Mouse (Mus musculus): ENCODE data around the gene Dennd6a. TPM values are rescaled to one million over a fixed set of nuclear protein-coding genes. Genes with fewer than 3 reads are reported as not detected.
A peak's percentile ranks its signal among the peaks of the same experiment; 100 is the strongest.

Dennd6a gene
- polyA plus RNA-seq, 1 experiment from 2014 or later = 42.1 TPM

GRCm38 (mm10) chr14:26637851-26638707 lies 64.4 kb downstream of the Dennd6a start, which contains the start of gene Arf4:
Gene Arf4, plus strand, starts transcription at chr14:26638074.
- peak within 1 kb of the TSS; percentile 94 for H3K9ac ChIP-seq (replicated peaks; ENCODE audit: low read length)
- H3K9me3 ChIP-seq (replicated peaks; ENCODE audit: control insufficient read depth, low read length) = no peaks in the 10 kb centered on the region
- no peaks in the 10 kb centered on the region for H3K36me3 ChIP-seq (replicated peaks; ENCODE audit: control insufficient read depth, insufficient read depth, low read depth, low read length)
- peak within 1 kb of the TSS; percentile 92 for H3K27ac ChIP-seq (replicated peaks; ENCODE audit: low read depth, low read length)
- peak within 1 kb of the TSS; percentile 55 for H3K4me2 ChIP-seq (ENCODE audit: low read depth, low read length)
- H3K4me1 ChIP-seq (ENCODE audit: control insufficient read depth, insufficient read depth, low read length) = no peaks in the 10 kb centered on the region
- ATAC-seq (replicated peaks; ENCODE audit: insufficient number of reproducible peaks, low FRiP score, low TSS enrichment, low read depth) (peak; percentile 98), DNase-seq (ENCODE audit: low spot score) (peak; percentile 97)
- peak within 1 kb of the TSS; percentile 95 for H3K4me3 ChIP-seq (ENCODE audit: low read depth, low read length)
- no peaks in the 10 kb centered on the region for H3K27me3 ChIP-seq (ENCODE audit: control insufficient read depth, insufficient read depth, low read length)
- WGBS = 1% methylated on average over 82 of the region's 83 CpGs

DNA sequence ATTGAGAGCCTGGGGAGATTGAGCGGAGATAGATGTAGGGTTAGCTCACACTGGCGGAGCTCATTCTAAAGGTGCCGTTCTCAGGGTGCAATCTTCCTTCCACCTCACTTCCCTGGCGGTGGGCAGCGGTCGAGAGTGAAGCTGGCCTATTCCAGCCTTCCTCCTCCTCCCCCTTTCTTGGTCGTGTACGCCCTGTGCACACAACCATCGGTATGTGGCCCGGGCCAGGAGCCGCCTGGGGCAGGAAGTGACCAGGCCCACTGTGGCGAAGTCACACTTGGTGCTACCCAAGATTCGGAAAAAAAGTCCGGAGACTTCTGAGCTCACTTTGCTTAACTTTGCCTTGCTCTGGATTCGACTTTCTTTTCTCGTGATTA lies 65.0 kb downstream of the Dennd6a start:
- Histone ChIP-seq H3K27ac (replicated peaks; ENCODE audit: low read depth, low read length) (peak overlapping the region; percentile 92), H3K9me3 (replicated peaks; ENCODE audit: control insufficient read depth, low read length) (no peaks in the 10 kb centered on the region), H3K27me3 (ENCODE audit: control insufficient read depth, insufficient read depth, low read length) (no peaks in the 10 kb centered on the region), H3K36me3 (replicated peaks; ENCODE audit: control insufficient read depth, insufficient read depth, low read depth, low read length) (no peaks in the 10 kb centered on the region), H3K4me2 (ENCODE audit: low read depth, low read length) (peak overlapping the region; percentile 55), H3K4me3 (ENCODE audit: low read depth, low read length) (peak overlapping the region; percentile 95), H3K9ac (replicated peaks; ENCODE audit: low read length) (peak overlapping the region; percentile 94), H3K4me1 (ENCODE audit: control insufficient read depth, insufficient read depth, low read length) (no peaks in the 10 kb centered on the region)
- WGBS = 0% methylated on average over 16 of the region's 16 CpGs
- peak; percentile 18; the same call in 1 of the 2 replicates for ATAC-seq (replicated peaks; ENCODE audit: insufficient number of reproducible peaks, low FRiP score, low TSS enrichment, low read depth)
- peak; percentile 61 for DNase-seq (ENCODE audit: low spot score)

- Histone ChIP-seq H3K4me2 (ENCODE audit: low read depth, low read length) (peak overlapping the region; percentile 55), H3K4me3 (ENCODE audit: low read depth, low read length) (peak overlapping the region; percentile 95), H3K36me3 (replicated peaks; ENCODE audit: control insufficient read depth, insufficient read depth, low read depth, low read length) (no peaks in the 10 kb centered on the region), H3K27ac (replicated peaks; ENCODE audit: low read depth, low read length) (no peak overlapping the region), H3K27me3 (ENCODE audit: control insufficient read depth, insufficient read depth, low read length) (no peaks in the 10 kb centered on the region), H3K4me1 (ENCODE audit: control insufficient read depth, insufficient read depth, low read length) (no peaks in the 10 kb centered on the region), H3K9ac (replicated peaks; ENCODE audit: low read length) (peak overlapping the region; percentile 94), H3K9me3 (replicated peaks; ENCODE audit: control insufficient read depth, low read length) (no peaks in the 10 kb centered on the region)
- peak; percentile 14 for DNase-seq (ENCODE audit: low spot score)
- ATAC-seq (replicated peaks; ENCODE audit: insufficient number of reproducible peaks, low FRiP score, low TSS enrichment, low read depth) = no peak
- 12% methylated on average over 11 of the region's 11 CpGs for WGBS
Measured at GRCm38 (mm10) chr14:26639251-26639650, 65.6 kb downstream of the Dennd6a start.

GRCm38 (mm10) chr14:26639961-26640360 lies 66.3 kb downstream of the Dennd6a start:
- Histone ChIP-seq H3K27me3 (ENCODE audit: control insufficient read depth, insufficient read depth, low read length) (no peaks in the 10 kb centered on the region), H3K4me1 (ENCODE audit: control insufficient read depth, insufficient read depth, low read length) (no peaks in the 10 kb centered on the region), H3K36me3 (replicated peaks; ENCODE audit: control insufficient read depth, insufficient read depth, low read depth, low read length) (no peaks in the 10 kb centered on the region), H3K4me2 (ENCODE audit: low read depth, low read length) (peak overlapping the region; percentile 55), H3K4me3 (ENCODE audit: low read depth, low read length) (peak overlapping the region; percentile 95), H3K9me3 (replicated peaks; ENCODE audit: control insufficient read depth, low read length) (no peaks in the 10 kb centered on the region), H3K27ac (replicated peaks; ENCODE audit: low read depth, low read length) (no peak overlapping the region), H3K9ac (replicated peaks; ENCODE audit: low read length) (no peak overlapping the region)
- ATAC-seq (replicated peaks; ENCODE audit: insufficient number of reproducible peaks, low FRiP score, low TSS enrichment, low read depth) (no peak), DNase-seq (ENCODE audit: low spot score) (peak; percentile 18)
- 64% methylated on average over 2 of the region's 2 CpGs for WGBS

DNA sequence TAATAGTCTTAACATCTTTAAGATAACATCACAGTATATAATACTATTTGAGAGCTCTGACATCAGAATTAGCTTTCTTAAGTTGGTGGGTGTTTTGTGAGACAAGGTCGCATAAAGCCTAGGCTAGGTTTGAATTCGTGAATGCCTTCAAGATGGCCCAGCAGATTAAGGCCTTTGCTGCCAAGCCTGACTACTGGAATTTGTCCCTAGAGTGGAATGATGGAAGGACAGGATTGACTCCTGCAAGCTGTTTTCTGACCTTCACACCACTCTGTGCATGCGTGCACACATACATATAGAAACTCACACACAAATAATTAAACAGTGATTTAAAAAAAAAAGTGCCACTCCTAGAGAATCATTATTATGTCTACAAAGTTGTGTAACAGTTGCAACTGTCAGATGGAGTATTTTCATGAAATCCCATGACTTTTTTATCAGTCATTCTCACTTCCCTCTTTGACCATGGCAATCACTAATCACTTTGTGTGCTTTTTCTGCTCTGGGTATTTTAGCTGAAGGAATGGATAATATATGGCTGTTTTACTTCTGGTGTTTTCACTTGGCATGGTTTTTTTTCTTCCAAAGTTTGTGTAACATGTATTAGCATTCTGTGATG lies 69.5 kb downstream of the Dennd6a start:
- H3K9me3 ChIP-seq (replicated peaks; ENCODE audit: control insufficient read depth, low read length) = no peaks in the 10 kb centered on the region
- no peak for ATAC-seq (replicated peaks; ENCODE audit: insufficient number of reproducible peaks, low FRiP score, low TSS enrichment, low read depth)
- H3K4me2 ChIP-seq (ENCODE audit: low read depth, low read length) = no peak overlapping the region
- no peaks in the 10 kb centered on the region for H3K4me1 ChIP-seq (ENCODE audit: control insufficient read depth, insufficient read depth, low read length)
- no peak overlapping the region for H3K27ac ChIP-seq (replicated peaks; ENCODE audit: low read depth, low read length)
- H3K27me3 ChIP-seq (ENCODE audit: control insufficient read depth, insufficient read depth, low read length) = no peaks in the 10 kb centered on the region
- no peaks in the 10 kb centered on the region for H3K36me3 ChIP-seq (replicated peaks; ENCODE audit: control insufficient read depth, insufficient read depth, low read depth, low read length)
- no peak overlapping the region for H3K4me3 ChIP-seq (ENCODE audit: low read depth, low read length)
- H3K9ac ChIP-seq (replicated peaks; ENCODE audit: low read length) = no peak overlapping the region
- no peak for DNase-seq (ENCODE audit: low spot score)
- 82% methylated on average over 3 of the region's 3 CpGs for WGBS

DNA sequence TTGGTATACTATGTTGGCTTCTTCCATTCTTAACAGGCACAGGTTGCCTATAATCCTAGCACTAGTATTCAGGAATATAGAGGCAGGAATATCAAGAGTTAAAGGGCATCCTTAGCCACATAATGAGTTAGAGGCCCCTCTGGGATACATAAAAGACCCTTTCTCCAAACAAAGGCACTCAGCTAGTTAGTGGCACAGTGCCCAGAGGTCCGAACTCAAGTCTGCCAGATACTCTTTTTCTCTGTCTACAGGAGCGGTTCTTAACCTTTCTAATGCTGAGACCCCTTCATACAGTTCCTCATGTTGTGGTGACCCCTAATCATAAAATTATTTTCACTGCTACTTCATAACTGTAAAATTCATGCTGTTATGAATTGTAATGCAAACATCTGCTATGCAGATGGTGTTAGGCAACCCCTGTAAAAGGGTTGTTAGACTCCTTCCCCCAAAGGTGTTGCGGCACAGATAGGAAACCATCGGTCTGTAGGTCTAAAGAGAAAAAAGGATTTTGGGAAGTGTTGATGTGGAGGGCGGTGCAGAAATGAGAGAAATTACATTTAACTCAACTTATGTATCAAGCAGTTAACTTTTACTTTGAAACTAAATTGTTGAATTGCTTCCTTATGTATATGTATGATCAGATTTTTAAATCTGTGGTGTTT lies 72.5 kb downstream of the Dennd6a start:
- no peak for DNase-seq (ENCODE audit: low spot score)
- H3K9me3 ChIP-seq (replicated peaks; ENCODE audit: control insufficient read depth, low read length) = no peaks in the 10 kb centered on the region
- no peak overlapping the region for H3K4me2 ChIP-seq (ENCODE audit: low read depth, low read length)
- H3K27ac ChIP-seq (replicated peaks; ENCODE audit: low read depth, low read length) = no peak overlapping the region
- H3K36me3 ChIP-seq (replicated peaks; ENCODE audit: control insufficient read depth, insufficient read depth, low read depth, low read length) = no peaks in the 10 kb centered on the region
- H3K9ac ChIP-seq (replicated peaks; ENCODE audit: low read length) = no peak overlapping the region
- 75% methylated on average over 5 of the region's 5 CpGs for WGBS
- no peak for ATAC-seq (replicated peaks; ENCODE audit: insufficient number of reproducible peaks, low FRiP score, low TSS enrichment, low read depth)
- H3K27me3 ChIP-seq (ENCODE audit: control insufficient read depth, insufficient read depth, low read length) = no peaks in the 10 kb centered on the region
- no peak overlapping the region for H3K4me3 ChIP-seq (ENCODE audit: low read depth, low read length)
- no peaks in the 10 kb centered on the region for H3K4me1 ChIP-seq (ENCODE audit: control insufficient read depth, insufficient read depth, low read length)

- ATAC-seq (replicated peaks; ENCODE audit: insufficient number of reproducible peaks, low FRiP score, low TSS enrichment, low read depth) (no peak), DNase-seq (ENCODE audit: low spot score) (no peak)
- no peak overlapping the region for H3K27ac ChIP-seq (replicated peaks; ENCODE audit: low read depth, low read length)
- H3K4me3 ChIP-seq (ENCODE audit: low read depth, low read length) = no peak overlapping the region
- H3K9ac ChIP-seq (replicated peaks; ENCODE audit: low read length) = no peak overlapping the region
- H3K4me1 ChIP-seq (ENCODE audit: control insufficient read depth, insufficient read depth, low read length) = no peaks in the 10 kb centered on the region
- WGBS = 88% methylated on average over 2 of the region's 2 CpGs
- no peaks in the 10 kb centered on the region for H3K27me3 ChIP-seq (ENCODE audit: control insufficient read depth, insufficient read depth, low read length)
- no peaks in the 10 kb centered on the region for H3K9me3 ChIP-seq (replicated peaks; ENCODE audit: control insufficient read depth, low read length)
- H3K36me3 ChIP-seq (replicated peaks; ENCODE audit: control insufficient read depth, insufficient read depth, low read depth, low read length) = peaks cover 3% of the 10 kb centered on the region
- no peak overlapping the region for H3K4me2 ChIP-seq (ENCODE audit: low read depth, low read length)
Measured at GRCm38 (mm10) chr14:26647811-26648210, 74.2 kb downstream of the Dennd6a start.

- H3K9ac ChIP-seq (replicated peaks; ENCODE audit: low read length) = no peak overlapping the region
- H3K4me2 ChIP-seq (ENCODE audit: low read depth, low read length) = no peak overlapping the region
- peak; percentile 29 for DNase-seq (ENCODE audit: low spot score)
- H3K27ac ChIP-seq (replicated peaks; ENCODE audit: low read depth, low read length) = no peak overlapping the region
- no peaks in the 10 kb centered on the region for H3K9me3 ChIP-seq (replicated peaks; ENCODE audit: control insufficient read depth, low read length)
- H3K4me1 ChIP-seq (ENCODE audit: control insufficient read depth, insufficient read depth, low read length) = no peaks in the 10 kb centered on the region
- H3K4me3 ChIP-seq (ENCODE audit: low read depth, low read length) = no peak overlapping the region
- no peaks in the 10 kb centered on the region for H3K27me3 ChIP-seq (ENCODE audit: control insufficient read depth, insufficient read depth, low read length)
- H3K36me3 ChIP-seq (replicated peaks; ENCODE audit: control insufficient read depth, insufficient read depth, low read depth, low read length) = peaks cover 6% of the 10 kb centered on the region
- ATAC-seq (replicated peaks; ENCODE audit: insufficient number of reproducible peaks, low FRiP score, low TSS enrichment, low read depth) = no peak
Measured at GRCm38 (mm10) chr14:26651901-26652300, 78.2 kb downstream of the Dennd6a start.
